Mouse (Mus musculus): ENCODE data around the gene Mrpl18. TPM values are rescaled to one million over a fixed set of nuclear protein-coding genes. Genes with fewer than 3 reads are reported as not detected.
"Not testable (repeated sequence)": the region's sequence is repeated elsewhere in the genome, so short reads cannot be mapped to it uniquely, and the experiment has no call there.

Mrpl18 gene
- polyA plus RNA-seq, 1 experiment: 123 TPM

DNA sequence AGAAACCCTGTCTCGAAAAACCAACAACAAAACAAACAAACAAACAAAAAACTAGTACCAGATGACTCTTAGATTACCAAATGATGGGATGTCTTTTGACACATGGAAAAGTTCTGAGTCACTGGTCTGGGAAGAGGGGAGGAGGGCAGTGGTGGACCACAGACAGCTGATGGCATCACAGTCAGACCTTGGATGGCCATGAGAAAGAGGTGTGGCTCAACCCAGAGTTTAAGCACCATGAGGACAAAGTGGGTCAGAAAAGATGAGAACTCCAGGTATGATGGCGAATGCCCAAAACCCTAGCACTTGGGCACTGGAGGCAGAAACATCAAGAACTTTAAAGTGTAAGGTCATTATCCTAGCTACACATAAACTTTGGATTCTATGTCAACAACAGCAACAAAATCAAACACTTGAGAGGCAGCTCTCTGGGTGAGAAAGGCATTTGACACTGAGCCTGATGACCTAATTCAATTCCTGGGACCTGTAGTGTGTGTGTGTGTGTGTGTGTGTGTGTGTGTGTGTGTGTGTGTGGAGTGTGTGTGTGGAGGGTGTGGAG is 21.3 kb upstream of the Mrpl18 start:
- Histone ChIP-seq H3K4me3 (ENCODE audit: insufficient read depth, poor library complexity, severe bottlenecking) (no peak overlapping the region), H3K27me3 (ENCODE audit: control insufficient read depth, insufficient read depth, insufficient read length) (no peaks in the 10 kb centered on the region), H3ac (ENCODE audit: control insufficient read depth, insufficient read length, low read depth) (no peak overlapping the region), H3K36me3 (ENCODE audit: control insufficient read depth, insufficient read depth) (no peaks in the 10 kb centered on the region), H3K79me3 (ENCODE audit: low read depth) (no peaks in the 10 kb centered on the region), H3K79me2 (ENCODE audit: control insufficient read depth, insufficient read depth) (no peaks in the 10 kb centered on the region)
- no peak for TF ChIP-seq FOSL1 (IDR thresholded peaks at IDR 0.05; ENCODE audit: insufficient read depth, low read length, poor library complexity, severe bottlenecking)
- TF ChIP-seq CTCF (IDR thresholded peaks at IDR 0.05; ENCODE audit: control insufficient read depth, insufficient read depth, insufficient read length): no peak
- no peak for TF ChIP-seq CEBPB (IDR thresholded peaks at IDR 0.05; ENCODE audit: low read depth)
- TF ChIP-seq MYOD1 (IDR thresholded peaks at IDR 0.05; ENCODE audit: control insufficient read depth, insufficient read length, low read depth): no peak
- no peak for TF ChIP-seq MYOG (IDR thresholded peaks at IDR 0.05; ENCODE audit: control insufficient read depth, extremely low read depth, insufficient read length)
- no peak for TF ChIP-seq USF1 (IDR thresholded peaks at IDR 0.05; ENCODE audit: low read depth)
- TF ChIP-seq MAX (IDR thresholded peaks at IDR 0.05): no peak

- TF ChIP-seq MYOD1 (IDR thresholded peaks at IDR 0.05; ENCODE audit: control insufficient read depth, insufficient read length, low read depth) (no peak), MYOG (IDR thresholded peaks at IDR 0.05; ENCODE audit: control insufficient read depth, extremely low read depth, insufficient read length) (no peak), CTCF (IDR thresholded peaks at IDR 0.05; ENCODE audit: control insufficient read depth, insufficient read depth, insufficient read length) (no peak), CEBPB (IDR thresholded peaks at IDR 0.05; ENCODE audit: low read depth) (no peak), MAX (IDR thresholded peaks at IDR 0.05) (no peak), USF1 (IDR thresholded peaks at IDR 0.05; ENCODE audit: low read depth) (no peak), FOSL1 (IDR thresholded peaks at IDR 0.05; ENCODE audit: insufficient read depth, low read length, poor library complexity, severe bottlenecking) (no peak)
- Histone ChIP-seq H3K36me3 (ENCODE audit: control insufficient read depth, insufficient read depth) (no peaks in the 10 kb centered on the region), H3K4me3 (ENCODE audit: insufficient read depth, poor library complexity, severe bottlenecking) (no peak overlapping the region), H3K79me2 (ENCODE audit: control insufficient read depth, insufficient read depth) (no peaks in the 10 kb centered on the region), H3K27me3 (ENCODE audit: control insufficient read depth, insufficient read depth, insufficient read length) (no peaks in the 10 kb centered on the region), H3K79me3 (ENCODE audit: low read depth) (no peaks in the 10 kb centered on the region), H3ac (ENCODE audit: control insufficient read depth, insufficient read length, low read depth) (no peak overlapping the region)
Measured at GRCm38 (mm10) chr17:12935719-12936118, 19.6 kb upstream of the Mrpl18 start.

DNA sequence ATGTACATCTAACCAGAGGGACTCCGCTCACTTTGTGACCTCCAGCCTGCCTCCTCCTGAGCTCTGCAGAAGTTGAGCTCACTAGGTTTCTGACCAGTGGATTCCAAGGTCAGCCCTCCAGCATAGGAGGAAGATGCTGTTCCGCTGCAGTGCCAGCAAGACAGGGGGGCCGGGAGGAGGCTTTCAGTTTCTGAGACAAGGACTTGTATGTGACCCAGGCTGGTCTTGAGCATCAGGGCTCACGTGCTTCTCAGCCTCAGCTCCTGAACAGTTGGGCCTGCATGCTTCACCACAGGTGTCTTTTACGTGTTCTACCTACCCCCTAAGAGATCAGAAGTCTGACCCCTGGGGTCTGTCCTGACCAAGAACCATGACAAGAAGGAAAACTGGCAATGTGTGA is 15.4 kb upstream of the Mrpl18 start:
- H3K27me3 ChIP-seq (ENCODE audit: control insufficient read depth, insufficient read depth, insufficient read length); H3K79me3 ChIP-seq (ENCODE audit: low read depth); H3K79me2 ChIP-seq (ENCODE audit: control insufficient read depth, insufficient read depth); H3K4me3 ChIP-seq (ENCODE audit: insufficient read depth, poor library complexity, severe bottlenecking); H3ac ChIP-seq (ENCODE audit: control insufficient read depth, insufficient read length, low read depth); H3K36me3 ChIP-seq (ENCODE audit: control insufficient read depth, insufficient read depth): not testable (repeated sequence)

- peaks cover 3% of the 10 kb centered on the region for H3K79me3 ChIP-seq (ENCODE audit: low read depth)
- TF ChIP-seq MYOG (IDR thresholded peaks at IDR 0.05; ENCODE audit: control insufficient read depth, extremely low read depth, insufficient read length) (no peak), USF1 (IDR thresholded peaks at IDR 0.05; ENCODE audit: low read depth) (no peak), CTCF (IDR thresholded peaks at IDR 0.05; ENCODE audit: control insufficient read depth, insufficient read depth, insufficient read length) (no peak), FOSL1 (IDR thresholded peaks at IDR 0.05; ENCODE audit: insufficient read depth, low read length, poor library complexity, severe bottlenecking) (no peak), MAX (IDR thresholded peaks at IDR 0.05) (no peak), MYOD1 (IDR thresholded peaks at IDR 0.05; ENCODE audit: control insufficient read depth, insufficient read length, low read depth) (no peak)
- no peak overlapping the region for H3ac ChIP-seq (ENCODE audit: control insufficient read depth, insufficient read length, low read depth)
- H3K27me3 ChIP-seq (ENCODE audit: control insufficient read depth, insufficient read depth, insufficient read length): no peaks in the 10 kb centered on the region
- no peak overlapping the region for H3K4me3 ChIP-seq (ENCODE audit: insufficient read depth, poor library complexity, severe bottlenecking)
- H3K36me3 ChIP-seq (ENCODE audit: control insufficient read depth, insufficient read depth): peaks cover 59% of the 10 kb centered on the region
- H3K79me2 ChIP-seq (ENCODE audit: control insufficient read depth, insufficient read depth): peaks cover 16% of the 10 kb centered on the region
Measured at GRCm38 (mm10) chr17:12925703-12926180, 9.6 kb upstream of the Mrpl18 start.

DNA sequence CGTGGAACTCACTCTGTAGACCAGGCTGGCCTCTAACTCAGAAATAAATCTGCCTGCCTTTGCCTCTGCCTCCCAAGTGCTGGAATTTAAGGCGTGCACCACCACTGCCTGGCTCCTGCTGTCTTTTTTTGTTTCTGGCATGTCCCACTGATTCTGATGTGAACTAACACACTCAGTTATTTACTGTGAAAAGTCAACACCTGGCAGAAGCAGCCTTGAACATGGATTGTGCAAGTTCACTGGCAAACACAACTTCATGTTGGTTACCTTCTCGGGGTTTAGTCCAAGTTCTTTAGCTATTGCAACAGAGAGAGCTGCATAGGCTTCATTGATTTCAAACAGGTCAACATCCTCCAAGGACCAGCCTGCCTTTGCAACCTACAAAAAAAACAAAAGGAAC is 8.9 kb upstream of the Mrpl18 start:
- peaks cover 23% of the 10 kb centered on the region for H3K79me2 ChIP-seq (ENCODE audit: control insufficient read depth, insufficient read depth)
- no peak overlapping the region for H3K4me3 ChIP-seq (ENCODE audit: insufficient read depth, poor library complexity, severe bottlenecking)
- TF ChIP-seq FOSL1 (IDR thresholded peaks at IDR 0.05; ENCODE audit: insufficient read depth, low read length, poor library complexity, severe bottlenecking) (no peak), CTCF (IDR thresholded peaks at IDR 0.05; ENCODE audit: control insufficient read depth, insufficient read depth, insufficient read length) (no peak), MYOD1 (IDR thresholded peaks at IDR 0.05; ENCODE audit: control insufficient read depth, insufficient read length, low read depth) (no peak), CEBPB (IDR thresholded peaks at IDR 0.05; ENCODE audit: low read depth) (no peak), MAX (IDR thresholded peaks at IDR 0.05) (no peak), MYOG (IDR thresholded peaks at IDR 0.05; ENCODE audit: control insufficient read depth, extremely low read depth, insufficient read length) (no peak), USF1 (IDR thresholded peaks at IDR 0.05; ENCODE audit: low read depth) (no peak)
- H3K36me3 ChIP-seq (ENCODE audit: control insufficient read depth, insufficient read depth): peaks cover 66% of the 10 kb centered on the region
- H3K79me3 ChIP-seq (ENCODE audit: low read depth): peaks cover 9% of the 10 kb centered on the region
- no peaks in the 10 kb centered on the region for H3K27me3 ChIP-seq (ENCODE audit: control insufficient read depth, insufficient read depth, insufficient read length)
- H3ac ChIP-seq (ENCODE audit: control insufficient read depth, insufficient read length, low read depth): no peak overlapping the region

DNA sequence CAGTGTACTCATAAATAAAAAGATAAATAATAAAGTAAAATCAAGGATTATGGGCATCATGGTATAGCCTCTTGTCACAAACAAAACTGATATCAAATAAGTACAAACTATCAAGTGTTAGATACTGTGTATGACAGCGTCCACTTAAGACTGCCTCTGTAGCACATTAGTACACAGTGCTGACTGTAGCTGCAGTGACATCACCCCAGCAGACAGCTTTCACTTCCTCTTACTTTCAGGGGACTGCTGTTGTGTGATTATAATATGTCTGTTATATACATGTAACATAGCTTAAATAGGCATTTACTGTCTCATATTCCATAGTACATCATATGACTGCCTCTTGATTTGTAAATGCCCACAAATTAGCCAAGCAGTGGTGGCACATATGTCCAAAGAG is 4.9 kb upstream of the Mrpl18 start:
- peaks cover 85% of the 10 kb centered on the region for H3K36me3 ChIP-seq (ENCODE audit: control insufficient read depth, insufficient read depth)
- peaks cover 61% of the 10 kb centered on the region for H3K79me2 ChIP-seq (ENCODE audit: control insufficient read depth, insufficient read depth)
- H3K4me3 ChIP-seq (ENCODE audit: insufficient read depth, poor library complexity, severe bottlenecking): no peak overlapping the region
- H3K79me3 ChIP-seq (ENCODE audit: low read depth): peaks cover 43% of the 10 kb centered on the region
- TF ChIP-seq MYOG (IDR thresholded peaks at IDR 0.05; ENCODE audit: control insufficient read depth, extremely low read depth, insufficient read length): no peak
- no peak for TF ChIP-seq MAX (IDR thresholded peaks at IDR 0.05)
- TF ChIP-seq CEBPB (IDR thresholded peaks at IDR 0.05; ENCODE audit: low read depth): no peak
- no peak for TF ChIP-seq CTCF (IDR thresholded peaks at IDR 0.05; ENCODE audit: control insufficient read depth, insufficient read depth, insufficient read length)
- no peak for TF ChIP-seq FOSL1 (IDR thresholded peaks at IDR 0.05; ENCODE audit: insufficient read depth, low read length, poor library complexity, severe bottlenecking)
- TF ChIP-seq USF1 (IDR thresholded peaks at IDR 0.05; ENCODE audit: low read depth): no peak
- no peak for TF ChIP-seq MYOD1 (IDR thresholded peaks at IDR 0.05; ENCODE audit: control insufficient read depth, insufficient read length, low read depth)
- no peaks in the 10 kb centered on the region for H3K27me3 ChIP-seq (ENCODE audit: control insufficient read depth, insufficient read depth, insufficient read length)
- H3ac ChIP-seq (ENCODE audit: control insufficient read depth, insufficient read length, low read depth): no peak overlapping the region

Data from C2C12 (cell line).